Mouse (Mus musculus) v-Abl transformed pro-B cells (cell line): ENCODE results near the gene Slit1.

ENCODE experiments used
- in situ Hi-C, 2 experiments: fragments of 400-800 bp; cut with MboI; formaldehyde crosslinking; loops; one replicate each; pipeline ENCODE4 v1.15.1; 2025; ENCODE audit not compliant: unreplicated experiment in 2 of 2

Gene Slit1

DNA sequence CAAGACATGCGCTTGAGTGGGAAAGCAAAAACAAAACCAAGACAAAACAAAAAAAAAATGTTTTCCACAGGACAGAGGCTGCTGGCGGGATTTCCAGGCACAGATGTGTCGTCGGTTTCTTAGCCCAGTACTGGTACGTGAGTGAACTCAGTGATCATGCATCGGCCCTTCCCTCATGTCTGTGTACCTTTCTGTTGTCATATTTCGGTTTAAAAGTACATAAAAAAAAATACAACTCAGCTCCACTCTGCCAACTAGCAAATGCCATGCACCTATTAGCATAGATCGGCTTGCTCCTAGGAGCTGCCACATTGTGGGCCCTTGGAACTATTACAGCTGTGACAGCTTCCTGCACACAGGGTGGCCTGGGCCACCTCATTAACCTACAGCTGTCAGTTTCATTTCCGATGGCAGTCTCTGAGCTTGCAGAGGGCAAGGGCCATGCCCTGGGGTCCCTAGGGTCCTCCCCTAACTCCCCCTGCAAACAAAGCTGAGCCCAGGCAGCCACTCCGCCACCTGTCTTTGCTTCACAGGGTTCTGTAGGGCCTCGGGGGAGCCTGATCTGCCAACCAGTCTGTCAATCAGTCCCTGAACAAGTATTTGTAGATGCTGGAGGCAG, 127.8 kb downstream of the Slit1 start:
- in situ Hi-C loops, result loop anchor here in 1 of 2 experiments (5.0 kb wide), 1 partner anchor 298 kb away; no protein-coding TSS in a partner anchor

- in situ Hi-C loops, result no loop called here
Measured at GRCm38 (mm10) chr19:41613325-41614087, 130.0 kb downstream of the Slit1 start.

DNA sequence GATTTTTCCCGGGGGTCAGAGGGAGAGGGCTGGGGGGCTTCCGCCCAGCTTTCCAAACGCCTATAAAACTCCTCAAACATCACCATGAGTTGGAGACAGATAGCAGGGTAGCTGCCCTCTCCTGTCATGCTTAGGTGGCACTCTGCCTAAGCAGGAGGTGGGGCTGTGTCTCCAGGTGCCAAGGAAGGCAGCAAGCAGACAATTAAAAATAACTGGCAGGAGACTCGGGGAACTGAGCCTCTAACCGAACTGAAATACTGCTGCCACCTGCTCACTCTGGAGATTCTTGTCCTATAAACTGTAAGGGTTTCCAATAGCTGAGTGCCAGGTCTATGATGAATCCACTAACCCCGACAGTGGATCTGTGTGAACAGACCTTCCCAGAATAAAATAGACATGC, 131.8 kb downstream of the Slit1 start:
- in situ Hi-C loops, result no loop called here

- in situ Hi-C loops, result no loop called here
Measured at GRCm38 (mm10) chr19:41606208-41606987, 137.1 kb downstream of the Slit1 start.

GRCm38 (mm10) chr19:41600647-41601046, 142.8 kb downstream of the Slit1 start:
- in situ Hi-C loops, result no loop called here

GRCm38 (mm10) chr19:41597170-41597894, 146.1 kb downstream of the Slit1 start:
- in situ Hi-C loops, result no loop called here

DNA sequence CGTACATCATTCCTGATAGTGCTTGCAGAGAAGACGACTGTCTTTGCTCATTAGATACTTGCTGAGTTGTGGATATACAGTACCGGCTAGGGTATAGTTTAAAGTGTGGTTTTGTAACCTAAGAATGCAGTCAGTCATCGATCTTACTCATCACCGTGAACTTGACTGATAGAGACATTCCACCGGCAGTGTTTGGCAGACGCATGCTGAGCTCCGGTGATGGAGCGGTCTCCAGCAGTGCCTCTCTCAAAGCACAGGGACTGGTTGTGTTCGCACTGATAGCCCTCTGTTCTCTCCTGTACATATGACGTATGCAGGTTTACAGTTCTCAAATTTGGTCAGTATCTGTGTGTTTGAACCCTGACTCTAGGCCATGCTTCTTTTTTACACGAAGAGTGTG, 151.7 kb downstream of the Slit1 start:
- in situ Hi-C loops, result no loop called here

DNA sequence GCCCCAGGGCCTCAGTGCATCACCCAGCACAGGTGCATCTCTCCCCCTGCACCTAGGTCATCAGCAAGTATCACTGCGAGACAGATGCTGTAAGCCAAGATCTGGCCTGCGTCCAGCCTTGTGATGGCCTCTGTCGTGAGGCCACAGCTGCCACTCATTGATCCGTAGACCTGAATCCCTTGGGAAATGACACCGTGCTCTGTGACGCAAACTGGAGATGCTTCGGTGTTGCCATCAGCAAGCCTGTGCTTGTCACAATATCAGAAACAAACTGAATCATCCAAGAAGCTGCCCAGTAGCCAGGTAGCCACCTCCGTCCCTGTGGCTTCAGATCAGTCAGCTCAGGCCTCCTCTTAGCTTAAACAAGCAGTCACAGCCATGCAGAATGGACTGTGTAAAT, 153.8 kb downstream of the Slit1 start:
- in situ Hi-C loops, result no loop called here

- in situ Hi-C loops, result no loop called here
Measured at GRCm38 (mm10) chr19:41589026-41589425, 154.4 kb downstream of the Slit1 start.

DNA sequence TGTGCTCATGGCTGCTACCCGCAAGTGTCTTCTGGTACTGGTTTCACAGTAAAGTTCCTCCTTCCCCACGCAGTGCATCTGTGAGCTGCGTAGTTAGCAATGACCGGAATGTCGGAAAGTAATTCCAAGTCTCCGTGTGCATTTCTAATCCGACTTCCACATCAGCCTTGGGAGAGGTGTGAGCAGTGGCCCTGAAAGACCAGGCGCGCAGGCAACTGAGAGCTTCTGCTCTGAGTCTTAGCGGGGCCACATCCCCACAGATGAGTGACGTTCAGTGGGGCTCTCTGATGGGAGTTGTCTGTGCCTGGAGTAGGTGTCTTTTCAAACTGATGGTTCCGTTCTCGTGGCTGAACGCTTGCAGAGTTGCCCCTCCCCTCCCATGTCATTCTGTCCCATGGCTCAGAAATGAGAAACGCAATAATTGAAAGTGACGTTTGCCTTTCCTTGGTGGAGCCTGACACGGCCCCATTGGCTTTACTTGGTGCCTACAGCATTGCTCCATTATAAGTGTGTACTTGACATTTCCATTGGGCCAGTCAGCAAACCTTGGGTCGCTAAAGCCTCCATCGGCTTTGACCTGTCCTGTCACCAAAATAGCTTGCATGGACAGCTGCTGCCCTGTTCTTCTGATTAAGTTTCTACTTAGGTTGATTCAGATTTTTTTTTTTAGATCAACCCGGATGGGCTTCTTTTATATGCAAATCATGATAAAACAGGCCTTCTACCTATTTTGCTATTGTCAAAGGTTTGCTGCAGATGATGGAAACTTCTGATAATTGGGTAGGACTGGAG, 155.8 kb downstream of the Slit1 start:
- in situ Hi-C loops, result no loop called here

DNA sequence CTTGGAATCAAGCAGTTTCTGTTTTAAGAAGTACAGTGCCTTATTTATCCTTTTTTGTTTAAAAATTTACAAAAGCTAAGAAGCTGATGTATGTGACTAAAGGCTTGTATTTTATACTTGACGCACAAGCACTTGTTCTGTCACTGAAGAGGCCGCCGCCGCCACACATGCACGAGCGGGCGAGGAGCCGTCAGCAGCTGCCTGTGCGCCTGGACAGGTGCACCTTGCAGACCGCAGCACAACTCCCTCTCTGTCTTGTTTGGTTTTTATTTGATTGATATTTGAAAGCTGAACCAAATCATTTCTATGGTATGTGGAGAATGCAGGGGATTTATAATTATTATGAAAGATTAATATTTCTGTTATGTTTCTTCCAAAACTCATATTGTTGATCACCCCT, 156.7 kb downstream of the Slit1 start:
- in situ Hi-C loops, result no loop called here

DNA sequence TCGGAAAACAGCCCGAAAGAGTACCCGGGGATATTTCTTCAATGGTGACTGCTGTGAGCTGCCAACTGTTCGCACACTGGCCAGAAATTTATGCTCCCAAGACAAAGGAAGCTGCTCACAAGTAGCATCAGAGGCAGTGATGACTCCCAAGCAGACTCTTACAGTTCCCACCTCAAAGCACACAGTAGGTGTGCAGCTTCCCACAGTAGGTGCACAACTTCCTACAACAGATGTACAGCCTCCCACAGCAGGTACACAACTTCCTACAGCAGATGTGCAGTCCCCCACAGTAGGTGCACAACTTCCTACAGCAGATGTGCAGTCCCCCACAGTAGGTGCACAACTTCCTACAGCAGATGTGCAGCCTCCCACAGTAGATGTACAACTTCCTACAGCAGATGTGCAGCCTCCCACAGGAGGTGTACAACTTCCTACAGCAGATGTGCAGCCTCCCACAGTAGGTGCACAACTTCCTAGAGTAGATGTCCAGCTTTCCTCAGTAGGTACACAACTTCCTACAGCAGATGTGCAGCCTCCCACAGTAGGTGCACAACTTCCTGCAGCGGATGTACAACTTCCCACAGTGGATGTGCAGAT, 160.4 kb downstream of the Slit1 start:
- in situ Hi-C loops, result no loop called here

DNA sequence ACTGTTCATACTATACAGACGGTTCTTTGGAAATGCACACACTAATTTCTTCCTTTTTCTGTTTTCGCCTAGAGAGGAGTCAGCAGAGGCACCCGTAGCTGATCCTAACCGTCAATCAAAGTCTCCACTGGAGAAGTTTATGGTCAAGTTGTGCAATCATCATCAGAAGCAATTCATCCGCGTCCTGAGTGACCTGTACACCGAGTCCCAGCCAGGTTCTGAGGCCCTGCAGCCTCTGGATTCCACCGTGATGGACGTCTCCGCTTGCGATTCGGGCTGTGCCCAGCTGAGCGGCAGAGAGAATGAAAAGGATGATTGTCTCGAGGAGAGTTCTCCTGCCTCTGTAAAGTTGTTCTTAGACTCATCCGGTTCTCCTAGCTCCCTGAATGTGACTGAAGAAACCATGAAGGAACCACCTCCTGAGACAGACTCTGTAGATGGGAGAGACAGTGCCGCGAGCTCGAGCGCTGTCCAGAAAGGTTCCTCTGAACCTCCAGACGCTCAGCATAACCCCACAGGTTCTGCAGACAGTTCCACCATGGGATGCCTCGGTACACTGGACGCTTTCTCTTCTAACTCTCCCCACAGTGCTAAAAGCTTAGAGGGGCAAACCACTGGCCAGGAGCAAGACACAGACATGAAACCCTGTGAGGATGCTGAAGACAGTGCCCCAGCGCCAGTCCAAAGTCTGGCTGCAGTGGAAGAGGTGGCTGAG, 161.6 kb downstream of the Slit1 start, which contains the start of gene Gm340:
Gm340 (plus strand) TSS at position 665 of the 715 bp plus-strand sequence.
- in situ Hi-C loops, result no loop called here

DNA sequence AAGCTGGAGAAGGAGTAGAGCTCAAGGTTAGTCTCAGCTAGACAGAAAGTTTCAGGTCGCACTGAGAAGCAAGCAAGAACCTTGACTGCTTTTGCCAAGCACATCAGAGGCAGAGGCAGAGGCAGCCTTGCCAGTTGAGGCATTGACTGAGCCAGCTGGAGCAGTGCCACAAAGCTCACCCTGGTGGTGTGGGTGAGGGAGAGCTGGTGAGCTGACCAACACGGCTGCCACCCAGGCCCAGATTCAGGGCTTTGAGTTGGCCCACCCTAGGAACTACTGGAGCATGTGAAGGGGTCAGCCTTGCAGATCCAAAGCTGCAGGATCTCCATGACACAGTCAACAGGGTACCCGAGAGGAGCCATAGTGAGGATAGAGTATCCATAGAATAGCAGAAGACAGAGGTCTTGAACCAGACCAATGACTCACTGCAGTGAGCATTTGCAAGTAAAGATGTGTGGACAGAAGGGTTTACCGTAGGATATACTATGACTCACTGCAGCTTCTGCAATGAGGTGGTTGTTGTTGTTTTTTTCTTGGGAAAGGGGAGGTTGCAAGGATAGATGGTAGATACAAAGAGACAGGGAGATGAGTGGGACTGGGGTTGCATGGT, 164.0 kb downstream of the Slit1 start:
- in situ Hi-C loops, result no loop called here

DNA sequence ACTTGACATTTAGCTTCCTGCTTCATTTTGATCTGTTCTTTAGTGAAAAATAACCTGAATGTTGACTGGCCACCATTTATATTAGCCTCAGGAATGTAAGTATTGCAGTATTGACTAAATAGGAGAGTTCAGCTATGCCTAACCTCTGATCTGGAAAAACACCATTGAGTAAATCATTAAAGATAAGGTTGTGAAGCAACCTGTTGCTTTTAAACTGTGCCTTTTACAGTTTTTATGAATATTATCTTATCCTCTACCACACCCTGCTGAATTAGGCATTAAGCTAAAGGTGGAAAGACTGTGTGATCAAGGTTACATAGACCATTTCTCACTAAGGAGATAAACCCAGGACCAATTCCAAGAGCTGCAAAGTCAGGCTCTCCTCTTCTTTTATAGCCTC, 165.9 kb downstream of the Slit1 start:
- in situ Hi-C loops, result no loop called here

GRCm38 (mm10) chr19:41573700-41574099, 169.8 kb downstream of the Slit1 start:
- in situ Hi-C loops, result loop anchor here in 1 of 2 experiments (25.0 kb wide), 1 partner anchor 1311 kb away; the partner anchor contains the start of gene Pdlim1

DNA sequence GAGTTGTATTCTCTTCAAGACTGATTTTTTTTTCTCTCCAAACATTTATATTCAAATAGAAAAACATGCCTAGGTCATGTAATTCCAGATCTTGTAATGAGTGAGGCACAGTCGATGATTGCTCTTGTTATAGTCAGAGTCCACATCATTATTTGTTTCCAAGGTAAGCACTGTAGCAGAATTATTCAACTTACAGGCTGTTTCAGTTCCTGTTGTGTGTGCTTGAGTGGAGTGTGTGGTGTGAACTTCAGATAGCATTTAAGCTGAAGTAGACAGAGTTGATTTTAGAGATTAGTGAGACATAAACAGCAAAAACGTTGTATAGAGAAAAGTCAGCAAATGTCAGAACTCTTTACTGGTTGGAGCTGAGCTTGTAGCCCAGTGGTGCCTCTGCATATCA, 174.7 kb downstream of the Slit1 start:
- in situ Hi-C loops, result loop anchor here in 1 of 2 experiments (25.0 kb wide), 1 partner anchor 1306 kb away; the partner anchor contains the start of gene Pdlim1

DNA sequence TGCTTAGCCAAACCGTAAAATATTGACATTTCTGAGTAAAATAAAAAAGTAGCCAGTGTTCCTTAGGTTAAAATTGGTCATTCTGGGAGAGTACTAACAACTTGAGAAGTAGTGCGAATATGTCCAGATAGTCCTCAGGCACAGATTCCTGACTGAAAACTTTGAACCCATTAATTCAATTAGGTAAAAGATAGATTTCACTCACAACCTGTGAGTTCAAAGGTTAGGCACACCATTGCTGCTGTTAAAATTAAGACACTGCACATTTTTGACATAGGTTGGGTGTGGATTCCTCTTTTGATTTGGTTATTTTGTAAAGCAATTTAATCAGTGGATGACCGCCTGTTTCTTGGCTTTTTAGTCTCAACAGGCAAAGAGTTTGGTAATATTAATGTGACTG, 182.6 kb downstream of the Slit1 start:
- in situ Hi-C loops, result loop anchor here in 1 of 2 experiments (25.0 kb wide), 1 partner anchor 1299 kb away; the partner anchor contains the start of gene Pdlim1
